Mouse (Mus musculus): ENCODE results near the gene Cfap221.

DNA sequence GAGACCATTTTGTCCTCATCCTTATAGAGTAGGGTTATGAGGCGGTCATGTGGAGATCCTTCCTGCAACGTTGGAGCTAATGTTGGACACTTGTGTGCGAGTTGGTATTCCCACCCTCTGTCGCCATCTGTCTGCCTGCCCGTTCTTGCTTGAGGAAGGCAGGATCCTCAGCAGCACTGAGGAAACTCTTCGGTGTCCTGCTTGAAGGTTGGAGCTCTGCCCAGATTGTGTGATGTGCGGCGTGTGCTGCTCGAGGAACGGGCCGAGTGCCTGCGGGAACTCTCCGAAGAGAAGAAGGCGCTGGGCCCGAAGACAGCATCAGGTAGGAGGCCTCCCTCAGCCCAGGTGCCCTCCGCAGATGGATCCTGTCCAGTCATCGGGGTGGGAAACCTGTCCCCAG, 24.9 kb upstream of the Cfap221 start:
- TF ChIP-seq CTCF (IDR thresholded peaks at IDR 0.05; ENCODE audit: low read depth) (no peak), EP300 (IDR thresholded peaks at IDR 0.05; ENCODE audit: low read depth) (no peak)
